Mouse (Mus musculus): ENCODE measurements at regions not wholly inside any gene's neighbourhood (a gene's known extent, or its start where the extent isn't known, plus 50 kb on each side); places are given as distances from the start of the nearest gene placed in this dataset.

- 57% methylated on average over 25 of the region's 25 CpGs for WGBS
- no peak for DNase-seq (ENCODE audit: low spot score)
- Histone ChIP-seq H3K9me3 (no peaks in the 10 kb centered on the region), H3K4me1 (replicated peaks) (peaks cover 18% of the 10 kb centered on the region), H3K27me3 (ENCODE audit: insufficient read depth, poor library complexity, severe bottlenecking) (no peaks in the 10 kb centered on the region), H3K36me3 (no peaks in the 10 kb centered on the region), H3K4me3 (no peak overlapping the region), H3K27ac (0 out of 2 replicates have a peak overlapping the region, but pooled peaks have one; percentile 0)
Measured at GRCm38 (mm10) chr1:64337619-64338574, 194.5 kb upstream of the Creb1 start.

GRCm38 (mm10) chr1:64331566-64331965 is 200.9 kb upstream of the Creb1 start:
- no peak overlapping the region for H3K27ac ChIP-seq
- no peaks in the 10 kb centered on the region for H3K36me3 ChIP-seq
- peaks cover 6% of the 10 kb centered on the region for H3K4me1 ChIP-seq (replicated peaks)
- H3K9me3 ChIP-seq: no peaks in the 10 kb centered on the region
- DNase-seq (ENCODE audit: low spot score): no peak
- no peaks in the 10 kb centered on the region for H3K27me3 ChIP-seq (ENCODE audit: insufficient read depth, poor library complexity, severe bottlenecking)
- WGBS: 67% methylated on average over 2 of the region's 2 CpGs
- no peak overlapping the region for H3K4me3 ChIP-seq

- peaks cover 6% of the 10 kb centered on the region for H3K4me1 ChIP-seq (replicated peaks)
- no peaks in the 10 kb centered on the region for H3K36me3 ChIP-seq
- 24% methylated on average over 2 of the region's 2 CpGs for WGBS
- no peaks in the 10 kb centered on the region for H3K9me3 ChIP-seq
- no peak overlapping the region for H3K4me3 ChIP-seq
- no peak overlapping the region for H3K27ac ChIP-seq
- H3K27me3 ChIP-seq (ENCODE audit: insufficient read depth, poor library complexity, severe bottlenecking): no peaks in the 10 kb centered on the region
- DNase-seq (ENCODE audit: low spot score): no peak
Measured at GRCm38 (mm10) chr1:64330721-64331120, 201.7 kb upstream of the Creb1 start.

- WGBS: 91% methylated on average over 4 of the region's 4 CpGs
- no peaks in the 10 kb centered on the region for H3K9me3 ChIP-seq
- H3K4me1 ChIP-seq (replicated peaks): no peaks in the 10 kb centered on the region; the same call in 1 of the 2 replicates
- no peak overlapping the region for H3K27ac ChIP-seq
- no peak overlapping the region for H3K4me3 ChIP-seq
- no peaks in the 10 kb centered on the region for H3K36me3 ChIP-seq
- DNase-seq (ENCODE audit: low spot score): no peak
- no peaks in the 10 kb centered on the region for H3K27me3 ChIP-seq (ENCODE audit: insufficient read depth, poor library complexity, severe bottlenecking)
Measured at GRCm38 (mm10) chr1:64322197-64322596, 200.1 kb upstream of the Klf7 start.

- peak overlapping the region; percentile 2; the same call in 1 of the 2 replicates for H3K27ac ChIP-seq
- no peaks in the 10 kb centered on the region for H3K27me3 ChIP-seq (ENCODE audit: insufficient read depth, poor library complexity, severe bottlenecking)
- H3K4me3 ChIP-seq: no peak overlapping the region
- WGBS: 78% methylated on average over 3 of the region's 3 CpGs
- no peak for DNase-seq (ENCODE audit: low spot score)
- H3K9me3 ChIP-seq: no peaks in the 10 kb centered on the region
- H3K36me3 ChIP-seq: no peaks in the 10 kb centered on the region
- no peaks in the 10 kb centered on the region; the same call in 1 of the 2 replicates for H3K4me1 ChIP-seq (replicated peaks)
Measured at GRCm38 (mm10) chr1:64319155-64319582, 197.1 kb upstream of the Klf7 start.

DNA sequence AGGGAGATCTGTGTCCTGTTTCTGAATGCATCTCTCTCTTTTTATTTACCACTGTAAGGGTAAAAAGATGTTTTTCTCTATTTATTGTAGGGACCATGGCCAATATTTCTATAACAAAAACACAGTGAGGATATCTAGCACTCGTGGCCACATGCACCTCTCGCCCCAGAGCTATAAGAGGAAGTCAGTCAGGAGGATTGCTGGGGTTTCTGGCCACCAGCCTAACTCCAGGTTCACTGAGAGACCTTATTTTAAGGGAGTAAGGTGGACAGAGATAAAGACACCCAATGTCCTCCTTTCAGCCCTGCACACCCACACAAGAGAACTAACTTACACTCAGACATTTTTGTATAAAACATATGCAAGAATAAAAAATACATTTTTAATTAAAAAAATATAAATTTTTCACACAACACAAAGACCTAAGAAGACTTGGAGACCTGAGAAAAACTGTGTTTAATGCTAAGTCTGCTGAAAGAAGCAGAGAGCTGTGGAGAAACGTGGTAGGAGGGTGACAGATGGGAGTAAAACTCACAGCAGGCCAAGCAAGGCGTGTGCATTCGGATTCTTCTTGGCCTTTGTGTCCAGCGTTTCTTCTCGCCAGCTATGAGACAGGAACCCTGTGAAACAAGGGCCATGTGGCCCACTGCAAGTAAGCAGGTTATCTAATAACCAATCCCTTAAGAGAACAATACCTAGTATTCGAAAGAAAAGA is 196.5 kb upstream of the Klf7 start:
- Histone ChIP-seq H3K9me3 (no peaks in the 10 kb centered on the region), H3K36me3 (no peaks in the 10 kb centered on the region), H3K27ac (peak overlapping the region; percentile 2; the same call in 1 of the 2 replicates), H3K4me1 (replicated peaks) (no peaks in the 10 kb centered on the region; the same call in 1 of the 2 replicates), H3K4me3 (no peak overlapping the region), H3K27me3 (ENCODE audit: insufficient read depth, poor library complexity, severe bottlenecking) (no peaks in the 10 kb centered on the region)
- DNase-seq (ENCODE audit: low spot score): no peak
- 80% methylated on average over 8 of the region's 8 CpGs for WGBS

DNA sequence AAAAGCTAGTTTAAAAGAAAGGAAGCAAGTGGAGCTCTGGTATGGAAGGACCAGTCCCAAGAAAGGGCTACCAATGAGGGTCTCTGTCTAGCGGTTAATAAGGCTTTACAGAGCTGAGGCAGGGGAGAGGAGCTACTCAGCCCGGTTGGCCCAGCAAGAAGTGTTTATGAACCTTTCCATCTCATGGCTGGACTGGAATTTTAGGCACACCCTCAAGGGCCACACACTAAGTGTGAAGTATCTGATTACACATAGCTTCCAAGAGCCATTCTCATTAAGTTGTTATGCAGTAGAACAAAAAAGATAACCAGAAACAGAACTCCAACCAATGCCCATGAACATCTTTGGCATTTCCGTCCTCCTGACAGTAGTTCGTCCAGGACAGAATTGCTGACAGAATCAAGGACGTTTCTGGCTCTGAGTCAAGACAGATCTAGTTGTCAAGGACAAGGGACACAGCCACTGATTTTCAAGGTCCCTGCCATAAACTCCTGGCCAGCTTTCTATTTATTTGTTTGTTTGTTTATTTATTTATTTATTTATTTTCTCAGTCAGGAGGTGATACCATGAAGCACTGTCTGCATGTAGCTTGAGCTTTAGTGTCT is 195.1 kb upstream of the Klf7 start:
- H3K9me3 ChIP-seq: no peaks in the 10 kb centered on the region
- no peak overlapping the region for H3K27ac ChIP-seq
- no peaks in the 10 kb centered on the region; the same call in 1 of the 2 replicates for H3K4me1 ChIP-seq (replicated peaks)
- H3K4me3 ChIP-seq: no peak overlapping the region
- H3K36me3 ChIP-seq: no peaks in the 10 kb centered on the region
- WGBS: 81% methylated on average over 5 of the region's 5 CpGs
- no peaks in the 10 kb centered on the region for H3K27me3 ChIP-seq (ENCODE audit: insufficient read depth, poor library complexity, severe bottlenecking)
- no peak for DNase-seq (ENCODE audit: low spot score)

DNA sequence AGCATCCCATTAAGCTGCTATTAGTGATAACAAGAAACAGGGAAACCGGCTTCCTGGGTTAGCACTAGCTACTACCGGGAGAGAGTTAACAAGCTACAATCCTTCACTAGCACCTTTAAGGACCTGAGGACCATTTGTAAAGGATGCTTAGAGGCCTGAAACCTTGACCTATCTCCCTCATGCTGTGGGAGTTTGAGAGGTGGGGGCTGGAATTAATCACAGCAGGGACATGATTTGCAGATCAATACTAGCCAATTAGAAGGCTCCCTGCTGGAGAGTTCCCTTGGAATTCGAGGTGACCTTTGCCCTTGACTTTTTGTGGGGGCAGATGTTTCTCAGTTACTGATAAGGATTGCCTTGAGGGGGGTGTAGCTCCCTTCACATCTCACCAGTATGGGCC is 189.3 kb upstream of the Klf7 start:
- Histone ChIP-seq H3K9me3 (no peaks in the 10 kb centered on the region), H3K4me3 (no peak overlapping the region), H3K27ac (no peak overlapping the region), H3K36me3 (no peaks in the 10 kb centered on the region), H3K4me1 (replicated peaks) (peaks cover 14% of the 10 kb centered on the region; the same call in 1 of the 2 replicates), H3K27me3 (ENCODE audit: insufficient read depth, poor library complexity, severe bottlenecking) (no peaks in the 10 kb centered on the region)
- DNase-seq (ENCODE audit: low spot score): no peak
- WGBS: 27% methylated on average over 3 of the region's 3 CpGs

DNA sequence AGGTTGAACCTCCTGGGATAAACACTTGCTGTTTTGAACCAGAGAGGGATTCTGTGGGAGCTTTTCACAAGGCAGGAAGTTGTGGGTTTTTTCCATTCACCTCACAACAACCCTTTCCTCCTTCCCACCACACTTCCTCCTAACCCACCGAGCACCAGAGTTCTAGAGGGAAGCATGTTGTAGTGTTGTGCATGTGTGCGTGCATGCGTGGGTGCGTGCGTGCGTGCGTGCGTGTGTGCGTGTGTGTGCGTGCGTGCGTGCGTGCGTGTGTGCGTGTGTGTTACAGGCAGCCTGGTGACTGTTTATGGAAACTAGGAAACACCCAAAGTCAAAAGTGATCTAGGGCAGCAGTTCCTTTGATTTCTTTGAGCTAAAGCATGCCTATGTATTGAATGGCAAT is 186.5 kb upstream of the Klf7 start:
- no peak for DNase-seq (ENCODE audit: low spot score)
- no peaks in the 10 kb centered on the region for H3K9me3 ChIP-seq
- 92% methylated on average over 15 of the region's 15 CpGs for WGBS
- H3K36me3 ChIP-seq: no peaks in the 10 kb centered on the region
- no peak overlapping the region for H3K27ac ChIP-seq
- no peaks in the 10 kb centered on the region for H3K27me3 ChIP-seq (ENCODE audit: insufficient read depth, poor library complexity, severe bottlenecking)
- H3K4me3 ChIP-seq: no peak overlapping the region
- H3K4me1 ChIP-seq (replicated peaks): peaks cover 27% of the 10 kb centered on the region

- H3K9me3 ChIP-seq: no peaks in the 10 kb centered on the region
- no peak overlapping the region for H3K4me3 ChIP-seq
- peaks cover 29% of the 10 kb centered on the region for H3K4me1 ChIP-seq (replicated peaks)
- no peaks in the 10 kb centered on the region for H3K36me3 ChIP-seq
- no peak for DNase-seq (ENCODE audit: low spot score)
- 86% methylated on average over 10 of the region's 10 CpGs for WGBS
- H3K27ac ChIP-seq: no peak overlapping the region
- no peaks in the 10 kb centered on the region for H3K27me3 ChIP-seq (ENCODE audit: insufficient read depth, poor library complexity, severe bottlenecking)
Measured at GRCm38 (mm10) chr1:64308088-64308487, 186.0 kb upstream of the Klf7 start.

DNA sequence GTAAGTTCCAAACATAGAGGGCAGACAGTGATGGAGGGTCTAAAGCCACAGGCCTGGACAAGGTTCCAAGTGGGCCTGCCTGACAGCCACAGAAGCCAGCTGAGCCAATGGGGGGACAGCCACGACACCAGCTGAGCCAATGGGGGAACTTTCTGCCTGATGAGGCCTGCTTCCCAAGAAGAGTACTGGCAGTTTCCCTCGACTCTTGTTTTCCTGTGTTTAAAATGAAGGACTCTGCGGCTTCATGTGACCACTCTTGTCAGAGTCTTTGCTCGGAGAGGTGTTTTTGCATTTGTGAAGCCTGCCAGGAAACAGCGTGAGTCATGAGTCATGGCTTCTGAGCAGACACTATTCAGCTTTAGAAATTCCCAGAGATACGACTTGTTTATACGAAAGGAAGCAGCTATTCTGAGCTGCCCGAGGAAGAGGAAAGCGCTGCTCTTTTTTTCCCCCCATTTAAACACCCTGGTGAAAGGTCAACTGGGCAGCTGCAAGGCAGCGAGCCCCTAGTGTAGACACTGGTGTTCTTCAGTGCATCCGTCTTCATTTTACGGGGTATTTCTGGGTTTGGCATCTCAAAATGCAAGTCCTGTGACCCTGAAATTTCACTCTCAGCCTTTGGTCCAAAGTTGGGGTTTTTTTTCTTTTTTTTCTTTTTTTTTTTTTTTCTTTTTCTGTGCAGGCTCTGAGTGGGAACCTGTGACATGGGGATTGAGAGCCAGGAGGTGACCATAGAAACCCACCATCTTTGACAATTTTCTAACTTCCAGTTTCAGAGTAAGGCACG is 183.5 kb upstream of the Klf7 start:
- Histone ChIP-seq H3K4me3 (no peak overlapping the region), H3K36me3 (no peaks in the 10 kb centered on the region), H3K4me1 (replicated peaks) (peaks cover 28% of the 10 kb centered on the region), H3K27ac (peak overlapping the region; percentile 65), H3K27me3 (ENCODE audit: insufficient read depth, poor library complexity, severe bottlenecking) (no peaks in the 10 kb centered on the region), H3K9me3 (no peaks in the 10 kb centered on the region)
- peak; percentile 48 for DNase-seq (ENCODE audit: low spot score)
- 39% methylated on average over 13 of the region's 13 CpGs for WGBS

DNA sequence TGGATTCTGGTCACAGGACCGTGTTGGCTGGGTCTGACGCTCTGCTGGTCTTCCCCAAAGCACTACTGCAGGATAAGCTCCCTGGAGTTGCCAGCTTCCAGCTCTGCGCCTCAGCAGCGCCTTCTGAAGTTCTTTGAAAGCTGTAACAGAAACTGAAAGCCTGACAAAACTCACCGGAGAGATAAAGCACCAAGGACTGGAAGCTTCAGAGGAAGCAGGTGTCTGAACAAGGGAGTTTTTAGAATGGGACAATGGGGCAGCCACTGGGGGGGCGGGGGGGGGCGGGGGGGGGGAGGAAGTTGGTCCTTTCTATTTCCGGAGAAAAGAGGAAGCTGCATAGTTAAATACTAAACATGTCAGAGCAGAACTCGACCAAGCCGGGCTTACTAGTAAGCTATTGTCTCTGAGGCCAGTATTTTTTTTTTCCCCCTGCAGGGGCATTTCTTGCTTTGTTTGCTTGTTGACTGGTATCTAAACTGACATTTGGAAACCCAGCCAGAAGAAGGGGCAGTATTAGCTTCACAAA is 180.8 kb upstream of the Klf7 start:
- Histone ChIP-seq H3K4me3 (peak overlapping the region; percentile 18), H3K9me3 (no peaks in the 10 kb centered on the region), H3K27me3 (ENCODE audit: insufficient read depth, poor library complexity, severe bottlenecking) (no peaks in the 10 kb centered on the region), H3K27ac (peak overlapping the region; percentile 59), H3K36me3 (no peaks in the 10 kb centered on the region), H3K4me1 (replicated peaks) (peaks cover 32% of the 10 kb centered on the region)
- 12% methylated on average over 10 of the region's 10 CpGs for WGBS
- DNase-seq (ENCODE audit: low spot score): peak; percentile 23

All from hindbrain, embryonic 10.5 days (tissue).